Mouse (Mus musculus): ENCODE results near the gene Tm4sf4. TPM values are rescaled to one million over a fixed set of nuclear protein-coding genes. Genes with fewer than 3 reads are reported as not detected.

Gene Tm4sf4
- polyA plus RNA-seq, 1 experiment from 2014 or later = not detected

DNA sequence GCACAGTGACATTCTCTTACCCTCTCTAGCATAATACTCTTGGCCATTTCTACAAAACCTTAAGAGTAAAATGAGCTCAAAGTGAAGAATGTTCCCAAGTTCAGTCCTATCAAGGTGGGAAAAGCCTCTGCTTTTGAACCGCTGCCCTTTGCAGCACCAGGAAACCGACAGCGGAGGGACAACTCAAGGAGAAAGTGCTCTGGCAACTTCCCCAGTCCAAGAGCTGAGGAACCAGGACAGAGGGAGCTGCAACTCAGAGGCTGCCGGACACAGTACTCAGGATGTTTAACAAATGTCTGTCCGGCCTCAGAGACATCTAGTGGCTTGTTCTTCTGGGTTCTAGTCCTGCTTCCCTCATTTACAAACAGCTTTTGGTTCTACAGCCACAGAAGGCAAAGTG is 56.9 kb downstream of the Tm4sf4 start:
- 0 out of 2 replicates have a peak, but pooled peaks cover 3% of the 10 kb centered on the region for H3K36me3 ChIP-seq
- H3K4me2 ChIP-seq (replicated peaks) = no peak overlapping the region
- 81% methylated on average over 5 of the region's 5 CpGs for WGBS
- no peaks in the 10 kb centered on the region for H3K27me3 ChIP-seq
- H3K4me3 ChIP-seq = no peak overlapping the region
- H3K9ac ChIP-seq (replicated peaks) = no peak overlapping the region
- no peaks in the 10 kb centered on the region for H3K9me3 ChIP-seq
- no peak for ATAC-seq (ENCODE audit: low FRiP score, low read depth)
- no peaks in the 10 kb centered on the region for H3K4me1 ChIP-seq
- no peak overlapping the region for H3K27ac ChIP-seq (replicated peaks)

DNA sequence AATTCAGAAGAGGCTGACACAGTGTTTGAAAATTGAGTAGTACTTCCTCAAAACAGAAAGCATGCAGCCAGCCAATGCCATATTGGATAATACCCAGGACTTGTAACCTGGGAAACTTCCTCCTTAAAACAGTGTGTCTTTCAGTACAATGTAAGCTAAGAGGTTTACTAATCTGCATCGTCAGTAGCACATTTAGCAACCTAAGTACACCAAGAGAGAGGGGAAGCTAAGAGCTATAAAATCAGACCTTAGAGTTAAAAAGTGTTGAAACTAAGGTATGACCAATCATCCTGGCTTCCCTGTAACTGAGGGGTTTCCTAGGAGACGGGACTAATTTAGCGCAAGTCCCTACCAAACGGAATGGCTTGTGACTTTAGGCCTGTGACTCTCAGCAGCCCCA is 61.0 kb downstream of the Tm4sf4 start:
- ATAC-seq (ENCODE audit: low FRiP score, low read depth) = no peak
- Histone ChIP-seq H3K4me2 (replicated peaks) (no peak overlapping the region), H3K9ac (replicated peaks) (no peak overlapping the region), H3K27me3 (no peaks in the 10 kb centered on the region), H3K36me3 (no peaks in the 10 kb centered on the region), H3K4me3 (no peak overlapping the region), H3K9me3 (no peaks in the 10 kb centered on the region), H3K27ac (replicated peaks) (no peak overlapping the region), H3K4me1 (no peaks in the 10 kb centered on the region)
- WGBS = 91% methylated on average over 4 of the region's 4 CpGs

DNA sequence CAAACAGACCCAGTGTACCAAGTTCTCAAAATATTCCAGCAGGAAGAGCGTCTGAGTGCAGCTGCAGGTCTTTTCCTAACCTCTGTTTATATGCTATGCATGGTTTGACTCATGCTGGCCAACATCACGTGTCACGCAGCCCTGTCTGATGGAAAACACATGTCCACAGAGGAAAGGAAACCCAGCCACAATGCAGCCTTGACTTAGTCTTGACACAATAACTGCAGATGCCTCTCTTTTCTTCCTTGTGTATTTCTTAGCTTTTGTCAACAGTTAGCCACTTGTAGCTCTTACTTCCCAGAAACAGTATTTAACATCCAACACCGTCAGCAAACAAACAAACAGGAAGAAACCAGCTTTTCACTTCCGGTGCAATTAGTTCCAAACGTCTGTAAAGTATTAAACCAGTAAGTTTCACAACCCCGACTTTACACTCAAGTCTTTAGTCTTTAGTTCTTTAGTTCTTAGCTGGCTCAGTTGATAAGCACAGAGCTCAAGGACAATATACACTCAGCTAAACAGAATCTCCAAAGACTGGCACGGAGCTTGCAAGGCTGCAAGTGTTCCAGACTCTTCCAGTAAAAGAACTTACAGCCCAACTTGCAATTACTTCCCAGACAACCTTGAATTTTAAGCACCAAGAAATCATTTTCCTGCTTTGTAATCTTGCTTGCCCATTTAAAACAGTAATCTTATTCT is 62.5 kb downstream of the Tm4sf4 start:
- Histone ChIP-seq H3K27me3 (no peaks in the 10 kb centered on the region), H3K9me3 (no peaks in the 10 kb centered on the region), H3K36me3 (no peaks in the 10 kb centered on the region), H3K4me2 (replicated peaks) (no peak overlapping the region), H3K27ac (replicated peaks) (no peak overlapping the region), H3K4me1 (no peaks in the 10 kb centered on the region), H3K9ac (replicated peaks) (no peak overlapping the region), H3K4me3 (no peak overlapping the region)
- no peak for ATAC-seq (ENCODE audit: low FRiP score, low read depth)
- 77% methylated on average over 8 of the region's 8 CpGs for WGBS

Other genes starting within 250 kb of the Tm4sf4 start
- 24.0 and 35.0 TPM in 2 replicates for gene Tm4sf1, start 123.3 kb upstream of the Tm4sf4 start, polyA plus RNA-seq (2016; fragmentation: Nextera tagmentation; extraction: Ambion mirVana)
- gene Wwtr1, start 150.6 kb downstream of the Tm4sf4 start, polyA plus RNA-seq (2016; fragmentation: Nextera tagmentation; extraction: Ambion mirVana) = 10.4 and 11.7 TPM in 2 replicates
- 81.2 and 89.5 TPM in 2 replicates for gene Commd2, start 226.4 kb downstream of the Tm4sf4 start, polyA plus RNA-seq (2016; fragmentation: Nextera tagmentation; extraction: Ambion mirVana)